Mouse (Mus musculus) T-helper 17 cell (primary cell): Measurements from ENCODE around the gene 1600014C23Rik.

Experiments
- in situ Hi-C, 2 experiments: fragments of 300-600 bp; cut with MboI, MseI; formaldehyde crosslinking; loops; 1 replicate in 1 of 2; 2 replicates in 1 of 2; pipeline ENCODE4 v1.15.1; 2025; ENCODE audit warnings: high pct_unique_total_duplicates in 2 of 2

Gene 1600014C23Rik

DNA sequence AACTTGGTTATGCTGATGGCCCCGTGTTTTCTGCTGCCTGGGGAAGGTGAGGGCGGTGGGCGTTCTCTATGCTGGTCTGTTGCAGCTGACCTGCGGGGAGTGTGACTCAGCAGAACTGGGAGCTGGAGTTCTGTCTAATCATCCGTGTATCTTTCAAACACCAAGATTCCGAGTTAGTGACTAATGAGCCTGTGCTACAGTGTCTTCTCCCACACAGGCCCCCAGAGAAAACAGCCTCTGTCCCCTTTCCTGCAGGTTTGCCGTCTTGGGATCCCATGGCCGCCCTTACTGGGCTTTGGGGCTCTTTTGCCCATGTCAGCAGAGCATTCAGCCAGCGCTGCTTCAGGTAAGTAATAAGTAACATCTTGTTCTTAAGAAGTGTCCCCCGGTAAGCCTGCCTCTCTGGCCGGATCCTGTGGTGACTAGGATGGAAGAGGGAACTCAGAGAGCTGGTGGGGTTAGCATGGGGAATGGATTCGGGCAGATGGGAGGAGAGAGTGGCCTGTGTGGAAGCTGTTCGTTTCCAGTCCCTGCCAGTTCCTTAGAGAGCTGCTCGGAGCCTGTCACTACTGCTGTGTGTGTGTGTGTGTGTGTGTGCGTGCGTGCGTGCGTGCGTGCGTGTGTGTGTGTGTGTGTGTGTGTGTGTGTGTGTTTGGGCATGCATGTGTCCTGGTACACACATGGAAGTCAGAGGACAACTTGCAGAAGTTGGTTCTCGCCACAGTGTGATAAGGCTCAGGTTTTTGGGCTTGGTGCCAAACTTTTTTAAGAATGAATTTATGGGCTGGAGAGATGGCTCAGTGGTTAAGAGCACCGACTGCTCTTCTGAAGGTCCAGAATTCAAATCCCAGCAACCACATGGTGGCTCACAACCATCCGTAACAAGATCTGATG, 38.2 kb downstream of the 1600014C23Rik start:
- in situ Hi-C loops: no loop called here

DNA sequence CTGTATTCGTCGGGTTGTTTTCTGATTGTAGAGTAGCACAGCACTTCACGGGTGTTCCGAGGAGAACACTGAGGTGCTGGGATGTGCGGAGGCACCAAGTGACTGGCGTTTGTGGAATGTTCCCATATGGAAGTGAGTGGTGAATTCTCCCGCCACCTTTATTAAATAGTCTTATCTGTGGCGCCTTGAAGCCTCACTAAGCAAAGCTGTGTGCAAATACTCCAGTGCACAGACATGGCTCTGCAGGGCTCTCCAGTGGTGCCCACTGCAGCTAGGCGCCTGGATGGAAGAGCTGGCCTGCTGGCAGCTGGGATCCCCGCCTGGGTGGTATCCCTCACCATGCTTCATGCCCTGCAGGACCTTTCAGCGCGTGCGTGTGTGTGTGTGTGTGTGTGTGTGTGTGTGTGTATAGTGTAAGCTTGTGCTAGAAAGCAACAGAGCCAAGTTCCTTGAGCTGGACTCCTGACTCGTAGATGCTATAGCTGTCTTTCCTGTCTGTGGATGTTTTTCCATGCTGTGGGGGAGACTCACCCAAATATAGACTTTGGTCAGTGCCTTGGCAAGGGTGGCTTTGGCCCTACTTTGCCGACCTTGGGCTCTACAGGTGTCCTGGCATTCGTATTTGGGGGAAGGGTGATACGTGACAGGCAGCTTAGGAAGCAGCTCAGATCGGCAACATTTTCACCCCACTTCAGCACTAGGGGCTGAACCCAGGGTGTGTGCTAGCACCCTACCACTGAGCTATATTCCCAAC, 39.7 kb downstream of the 1600014C23Rik start:
- in situ Hi-C loops: no loop called here

DNA sequence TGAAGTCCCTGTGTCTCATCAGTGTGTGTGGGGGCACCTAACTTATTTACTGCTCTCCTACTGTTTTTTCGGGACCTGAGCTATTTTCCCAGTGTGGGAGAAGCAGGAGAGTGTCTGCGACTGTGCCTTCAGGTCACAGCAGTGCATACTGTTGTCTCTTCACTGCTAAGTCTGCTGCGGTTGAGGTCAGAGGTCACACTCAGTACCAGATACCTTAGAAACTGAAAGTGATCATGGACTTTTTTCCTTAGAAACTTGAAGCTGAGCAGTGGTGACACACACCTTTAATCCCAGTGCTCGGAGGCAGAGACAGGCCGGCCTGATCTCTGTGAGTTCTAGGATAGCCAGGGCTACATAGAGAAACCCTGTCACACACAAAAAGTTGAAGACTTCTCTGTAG, 41.5 kb downstream of the 1600014C23Rik start:
- in situ Hi-C loops: no loop called here

DNA sequence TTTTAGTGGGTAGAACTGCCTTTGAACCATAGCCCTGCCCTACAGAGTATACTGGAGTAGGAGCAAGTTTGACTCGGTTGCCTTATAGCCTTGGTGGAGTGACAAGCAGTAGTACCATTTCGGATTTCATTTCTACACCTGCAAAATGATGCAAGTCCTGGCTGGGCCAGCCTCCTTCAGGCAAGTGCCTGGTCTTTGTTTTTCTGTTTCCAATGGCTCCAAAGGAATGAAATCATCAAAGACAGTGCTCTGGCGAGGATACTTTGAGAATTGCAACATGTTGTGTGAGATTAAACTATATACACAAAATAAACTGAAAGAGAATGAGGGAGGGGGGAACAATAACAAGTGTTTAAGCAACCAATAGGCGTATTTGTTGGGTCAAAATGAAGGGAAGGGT, 43.6 kb downstream of the 1600014C23Rik start:
- in situ Hi-C loops: no loop called here

DNA sequence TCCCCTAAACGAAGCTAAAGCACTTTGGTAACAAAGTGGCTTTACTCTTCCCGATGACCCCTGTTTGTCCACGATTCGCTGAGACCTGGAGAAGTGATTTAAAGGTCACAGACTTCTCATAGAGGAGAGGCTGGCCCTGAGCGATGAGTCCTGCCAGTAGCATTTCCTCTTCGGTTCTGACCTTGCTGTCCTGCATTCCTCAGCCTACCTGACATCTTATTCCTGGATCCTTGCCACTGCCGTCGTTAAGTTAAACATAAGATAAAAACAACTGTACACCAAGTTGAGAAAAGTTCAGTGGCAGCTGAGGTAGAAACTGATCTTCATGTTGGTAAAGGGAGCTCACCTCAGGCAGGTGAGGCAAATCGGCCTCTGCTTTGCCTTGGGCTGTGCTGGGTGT, 44.5 kb downstream of the 1600014C23Rik start:
- in situ Hi-C loops: no loop called here

DNA sequence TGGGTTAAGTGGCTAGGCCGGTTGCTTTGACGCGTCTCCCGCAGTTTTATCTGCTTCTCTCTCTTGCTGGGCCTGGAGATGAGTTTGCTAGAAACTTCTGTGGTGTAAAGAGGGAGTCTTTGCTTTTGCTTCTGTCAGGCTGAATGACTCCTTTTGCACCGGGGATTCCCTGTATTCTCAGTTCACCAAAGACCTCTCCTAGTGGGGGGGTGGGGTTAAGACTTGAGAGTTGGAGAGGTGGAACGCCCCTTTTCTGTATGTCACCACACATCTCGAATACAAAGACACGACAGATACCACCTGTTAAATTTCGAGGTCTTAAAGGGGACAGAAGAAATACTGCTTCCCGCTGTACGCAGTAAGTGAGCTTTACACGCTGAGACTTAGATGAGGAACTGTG, 46.9 kb downstream of the 1600014C23Rik start, which contains the start of gene Tmem63b:
Gene Tmem63b (minus strand): TSS at position 190 of the 400 bp plus-strand sequence.
- in situ Hi-C loops: no loop called here

DNA sequence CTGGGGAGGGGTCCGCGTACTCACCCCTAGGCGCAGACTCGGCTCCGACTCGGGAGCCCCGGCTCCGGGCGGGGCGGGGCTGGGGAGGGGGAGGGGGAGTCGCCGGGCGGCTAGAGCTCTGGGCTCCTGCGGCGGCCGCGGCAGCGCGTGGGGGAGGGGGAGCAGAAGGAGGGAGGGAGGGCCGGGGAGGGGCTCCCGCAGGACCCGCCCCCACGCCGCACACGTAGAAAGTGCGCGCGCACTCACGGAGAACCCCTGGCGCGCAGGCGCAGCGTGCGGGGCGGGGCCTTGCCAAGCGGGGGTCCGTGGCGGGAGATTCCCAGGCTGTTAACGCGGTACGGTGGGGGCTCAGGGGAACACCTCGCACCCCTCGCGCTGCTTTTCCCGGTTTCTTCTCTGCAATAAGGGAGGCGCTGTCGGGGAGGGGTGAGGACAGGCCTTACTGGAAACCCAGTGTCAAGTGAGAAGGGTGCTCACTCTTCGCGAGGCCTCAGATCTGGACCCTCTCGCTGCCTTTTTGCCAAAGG, 47.5 kb downstream of the 1600014C23Rik start, which contains the start of gene Mrpl14:
Gene Mrpl14 (plus strand): TSS at position 230 of the 527 bp plus-strand sequence.
- in situ Hi-C loops: no loop called here

DNA sequence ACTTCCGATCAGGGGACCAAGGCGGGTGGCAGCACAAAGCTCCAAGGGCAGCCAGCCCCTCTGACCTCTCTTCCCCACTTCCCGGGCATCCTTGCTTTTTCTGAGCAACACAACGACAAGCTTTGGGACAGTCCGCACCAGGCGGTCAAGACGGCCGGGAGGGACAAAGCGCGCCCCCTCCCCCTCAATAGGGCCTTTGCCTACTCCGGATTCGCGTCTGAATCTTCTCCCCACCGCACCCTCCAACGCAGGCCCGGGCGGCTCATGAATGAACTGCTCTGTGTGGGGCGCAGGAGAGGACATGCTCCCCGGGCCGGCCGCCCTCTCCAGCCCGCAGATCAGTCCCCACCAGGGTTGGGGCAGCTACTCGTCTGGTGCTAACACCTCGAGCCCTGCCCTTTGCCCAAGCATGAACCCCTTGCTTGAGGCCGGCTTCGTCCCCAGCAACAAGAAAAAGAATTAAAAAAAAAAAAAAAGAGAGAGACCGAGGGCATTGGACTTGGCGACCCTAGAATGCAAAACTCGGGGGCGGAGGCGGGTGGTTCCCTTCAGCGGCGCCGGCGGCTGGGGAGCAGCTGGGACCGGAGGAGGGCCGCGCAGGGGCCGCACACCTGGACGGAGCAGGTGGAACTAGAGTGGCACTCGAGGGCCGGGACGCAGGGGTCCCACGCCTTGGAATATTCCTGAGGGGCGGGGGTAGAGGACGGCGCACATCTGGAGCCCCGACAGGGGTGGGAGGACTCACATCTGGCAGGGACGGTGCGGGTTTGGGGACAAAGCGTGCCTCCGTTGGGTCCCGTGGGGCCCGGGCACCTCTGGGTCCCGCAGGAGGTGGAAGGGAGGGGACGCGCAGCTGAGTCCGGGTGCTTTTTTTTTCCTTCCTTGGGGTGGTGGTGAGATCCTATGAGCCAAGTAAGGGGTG, 48.2 kb downstream of the 1600014C23Rik start:
- in situ Hi-C loops: no loop called here

DNA sequence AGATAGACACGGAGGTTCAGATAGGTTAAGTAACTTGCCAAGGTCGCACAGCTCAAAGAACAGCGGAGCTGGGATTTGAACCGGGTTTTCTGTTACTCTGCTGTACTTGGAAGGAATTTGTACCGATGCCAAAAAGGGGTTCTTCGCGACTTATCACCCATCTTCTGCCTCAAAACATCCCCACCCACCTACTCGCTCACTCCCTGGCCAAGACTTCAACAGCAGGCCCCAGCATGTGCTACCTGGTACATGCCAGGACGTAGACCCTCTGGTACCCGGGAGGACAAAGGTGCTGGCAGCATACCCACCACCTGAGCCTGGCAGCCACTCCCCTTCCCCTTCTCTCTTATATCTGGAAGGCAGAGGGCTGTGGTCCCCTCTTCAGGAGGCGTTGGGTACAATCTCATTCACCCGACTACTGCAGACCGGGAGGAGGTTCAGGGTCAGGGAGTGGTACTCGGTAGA, 48.9 kb downstream of the 1600014C23Rik start:
- in situ Hi-C loops: no loop called here
